Mouse (Mus musculus) common myeloid progenitor, adult 5-6 weeks (primary cell): ENCODE data around the gene Sult2a1. TPM values are rescaled to one million over a fixed set of nuclear protein-coding genes. Genes with fewer than 3 reads are reported as not detected.
"Not testable (repeated sequence)": the region's sequence is repeated elsewhere in the genome, so short reads cannot be mapped to it uniquely, and the experiment has no call there.

Experiments
- ATAC-seq: replicated peaks from 2 replicates; pipeline ENCODE4 v1.8.0; 2016; ENCODE audit warnings: low read depth, mild to moderate bottlenecking, moderate TSS enrichment, inconsistent platforms; ENCODE audit not compliant: poor library complexity, severe bottlenecking
- total RNA-seq: library from RNA; stranded (forward); fragments of 200-1000, 187-1606 nt; gene quantifications from 2 replicates; pipeline ENCODE4 v1.2.3, GENCODE M21; 2017

The Sult2a1 gene
- total RNA-seq, result not detected in 2 replicates

GRCm38 (mm10) chr7:13837309-13837708, at the start of gene Sult2a1:
TSS of gene Sult2a1 (minus strand) at chr7:13837409.
- not testable (repeated sequence) for ATAC-seq

- ATAC-seq, result no peak
Observed at GRCm38 (mm10) chr7:13813913-13814312, 23.3 kb downstream of the Sult2a1 start.

Other genes with a start within 250 kb of the Sult2a1 start
- gene Sult2a5, start 213.4 kb downstream of the Sult2a1 start, total RNA-seq, result not detected in 2 replicates
- gene Sult2a2, start 103.9 kb downstream of the Sult2a1 start, total RNA-seq, result not detected in 2 replicates
- not detected in 2 replicates for gene Sult2a4, start 152.2 kb upstream of the Sult2a1 start, total RNA-seq